Mouse (Mus musculus): ENCODE results near the gene Cdh4.

- TF ChIP-seq CHD2 (IDR thresholded peaks at IDR 0.05; ENCODE audit: low read depth, low read length), result no peak
- no peak for TF ChIP-seq HCFC1 (IDR thresholded peaks at IDR 0.05; ENCODE audit: borderline replicate concordance, insufficient read depth, low read length)
- TF ChIP-seq ZNF384 (IDR thresholded peaks at IDR 0.05; ENCODE audit: low read depth, low read length), result no peak
- peak; percentile 17; the same call in 1 of the 2 replicates for TF ChIP-seq ZC3H11A (IDR thresholded peaks at IDR 0.05; ENCODE audit: borderline replicate concordance, low read depth, low read length)
- no peak for TF ChIP-seq MAFK (IDR thresholded peaks at IDR 0.05; ENCODE audit: insufficient read depth, low read depth, low read length)
These were observed 474.8 kb downstream of the Cdh4 start for GRCm38 (mm10) chr2:179916877-179917673.
